Mouse (Mus musculus): ENCODE data around the gene Mmd2. TPM values are rescaled to one million over a fixed set of nuclear protein-coding genes. Genes with fewer than 3 reads are reported as not detected.

Gene Mmd2
- polyA plus RNA-seq, 1 experiment, result not detected

DNA sequence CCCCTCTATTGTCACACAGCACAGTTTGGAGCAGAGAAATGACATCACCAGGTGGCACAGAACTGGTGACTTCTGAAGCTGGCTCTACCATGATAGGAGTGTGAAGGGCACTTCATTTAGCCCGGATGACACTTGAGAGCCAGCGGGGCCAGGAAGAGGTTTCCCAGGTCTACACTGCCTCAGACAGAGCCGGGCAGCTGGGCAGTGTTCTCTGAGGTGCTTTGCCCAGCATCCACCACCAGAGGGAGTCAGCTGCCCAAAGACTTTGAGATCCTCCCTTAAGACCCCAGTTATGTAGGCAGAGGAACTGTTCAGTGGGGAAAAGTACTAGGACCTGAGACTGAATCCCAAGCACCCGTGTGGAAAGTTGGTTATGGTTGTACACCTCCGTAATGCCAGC lies 27.1 kb downstream of the Mmd2 start:
- TF ChIP-seq FLI1 (IDR thresholded peaks at IDR 0.05; ENCODE audit: low read length), result no peak
- no peak for TF ChIP-seq GATA1 (IDR thresholded peaks at IDR 0.05; ENCODE audit: borderline replicate concordance, low read length)
- Histone ChIP-seq H3K4me1 (no peaks in the 10 kb centered on the region), H3K27me3 (replicated peaks) (peaks cover 35% of the 10 kb centered on the region), H3K4me3 (replicated peaks) (no peak overlapping the region), H3K9me3 (peaks cover 18% of the 10 kb centered on the region), H3K36me3 (replicated peaks; ENCODE audit: low read length) (no peaks in the 10 kb centered on the region)

DNA sequence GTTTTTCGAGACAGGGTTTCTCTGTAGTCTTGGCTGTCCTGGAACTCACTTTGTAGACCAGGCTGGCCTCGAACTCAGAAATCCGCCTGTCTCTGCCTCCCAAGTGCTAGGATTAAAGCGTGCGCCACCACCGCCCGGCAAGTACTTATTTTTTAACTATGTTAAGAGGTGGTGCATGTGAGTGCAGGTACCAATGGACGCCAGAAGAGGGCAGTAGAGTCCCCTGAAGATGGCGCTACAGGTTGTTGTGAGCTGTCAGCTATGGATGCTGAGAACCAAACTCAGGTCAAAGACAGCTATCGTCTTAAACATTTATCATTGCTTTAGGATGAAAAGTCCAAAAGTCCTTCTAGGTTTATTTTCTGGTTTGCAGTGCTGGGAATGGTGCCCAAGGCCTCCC lies 30.4 kb downstream of the Mmd2 start:
- TF ChIP-seq FLI1 (IDR thresholded peaks at IDR 0.05; ENCODE audit: low read length) (no peak), GATA1 (IDR thresholded peaks at IDR 0.05; ENCODE audit: borderline replicate concordance, low read length) (no peak)
- Histone ChIP-seq H3K27me3 (replicated peaks) (peaks cover 25% of the 10 kb centered on the region), H3K4me1 (no peaks in the 10 kb centered on the region), H3K36me3 (replicated peaks; ENCODE audit: low read length) (no peaks in the 10 kb centered on the region), H3K4me3 (replicated peaks) (no peak overlapping the region), H3K9me3 (peaks cover 25% of the 10 kb centered on the region)

DNA sequence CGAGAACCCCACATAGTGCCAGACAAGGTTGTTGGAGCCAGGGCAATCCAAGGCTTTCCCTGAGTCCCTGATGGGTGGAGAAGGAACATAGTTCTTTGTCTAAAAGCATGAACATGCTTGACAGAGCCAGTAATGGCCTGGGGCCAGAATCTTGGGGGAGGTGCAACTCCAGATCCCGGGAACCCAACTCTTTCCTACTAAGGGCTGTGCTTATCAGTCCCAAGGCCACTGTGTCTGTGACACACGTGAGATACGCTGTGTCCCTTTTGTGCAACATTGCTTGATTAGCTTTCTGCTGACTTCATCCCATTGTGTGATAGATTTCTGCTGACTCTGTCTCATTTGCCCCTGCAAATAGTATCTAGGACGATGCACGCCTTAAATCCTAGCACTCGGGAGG lies 31.8 kb downstream of the Mmd2 start:
- no peak for TF ChIP-seq GATA1 (IDR thresholded peaks at IDR 0.05; ENCODE audit: borderline replicate concordance, low read length)
- no peak for TF ChIP-seq FLI1 (IDR thresholded peaks at IDR 0.05; ENCODE audit: low read length)
- no peak overlapping the region for H3K4me3 ChIP-seq (replicated peaks)
- H3K27me3 ChIP-seq (replicated peaks), result peaks cover 18% of the 10 kb centered on the region
- H3K4me1 ChIP-seq, result no peaks in the 10 kb centered on the region
- no peaks in the 10 kb centered on the region for H3K36me3 ChIP-seq (replicated peaks; ENCODE audit: low read length)
- peaks cover 32% of the 10 kb centered on the region for H3K9me3 ChIP-seq

DNA sequence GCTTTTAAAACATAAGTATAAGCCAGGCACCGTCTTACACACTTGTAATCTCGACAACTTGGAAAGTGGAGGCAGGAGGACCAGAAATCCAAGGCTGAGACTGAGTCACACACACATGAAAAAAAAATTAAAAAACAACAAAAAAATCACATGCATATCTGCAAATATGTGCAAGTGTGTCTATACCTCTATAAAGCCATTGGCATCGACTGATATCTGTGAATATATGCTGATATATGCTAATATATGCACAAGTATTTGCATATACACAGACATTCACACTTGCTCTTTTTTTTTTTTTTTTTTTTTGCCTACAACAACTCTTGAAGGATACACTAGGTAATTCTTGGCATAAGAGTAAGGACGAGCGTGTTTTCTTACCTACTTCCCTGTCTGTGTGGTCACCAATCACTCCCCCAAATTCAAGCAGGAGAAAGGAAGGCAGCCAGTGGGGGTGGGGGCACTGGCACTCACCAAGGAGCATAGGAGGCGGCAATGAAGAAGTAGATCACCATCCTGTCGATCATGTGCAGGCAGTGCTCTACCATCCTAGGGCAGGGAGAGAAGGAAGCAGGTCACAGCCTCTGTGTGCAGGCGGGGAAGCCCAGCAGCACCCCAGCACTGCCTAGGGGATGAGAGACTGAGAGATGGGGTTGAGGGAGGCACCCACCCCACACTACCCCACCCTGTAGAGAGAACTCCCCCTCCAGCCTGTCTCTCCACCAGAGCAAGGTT lies 34.1 kb downstream of the Mmd2 start:
- no peak for TF ChIP-seq GATA1 (IDR thresholded peaks at IDR 0.05; ENCODE audit: borderline replicate concordance, low read length)
- TF ChIP-seq FLI1 (IDR thresholded peaks at IDR 0.05; ENCODE audit: low read length), result no peak
- H3K4me3 ChIP-seq (replicated peaks), result peak overlapping the region; percentile 44
- H3K9me3 ChIP-seq, result peaks cover 34% of the 10 kb centered on the region
- H3K36me3 ChIP-seq (replicated peaks; ENCODE audit: low read length), result no peaks in the 10 kb centered on the region
- peaks cover 7% of the 10 kb centered on the region for H3K27me3 ChIP-seq (replicated peaks)
- no peaks in the 10 kb centered on the region for H3K4me1 ChIP-seq

DNA sequence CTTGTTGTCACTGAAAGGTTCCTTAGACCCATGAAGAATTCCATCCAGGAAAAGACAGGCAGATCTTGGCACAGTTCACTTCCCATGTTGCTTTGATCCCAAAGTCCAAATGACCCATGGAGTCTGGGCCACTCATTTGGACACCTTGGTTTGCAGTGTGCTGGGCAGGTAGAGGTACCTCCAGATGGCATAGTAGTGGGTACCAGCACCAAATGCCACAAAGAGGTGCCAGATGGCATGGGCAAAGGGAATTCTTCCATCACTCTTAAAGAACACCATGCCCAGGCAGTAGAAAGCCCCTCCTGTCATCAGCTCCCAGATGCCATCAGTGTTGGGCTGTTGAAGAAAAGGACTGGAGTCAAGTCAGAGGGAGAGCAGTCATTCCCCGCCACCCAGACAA lies 44.0 kb downstream of the Mmd2 start:
- H3K36me3 ChIP-seq (replicated peaks; ENCODE audit: low read length), result no peaks in the 10 kb centered on the region
- H3K4me1 ChIP-seq, result no peaks in the 10 kb centered on the region
- peaks cover 35% of the 10 kb centered on the region for H3K9me3 ChIP-seq
- no peak overlapping the region for H3K4me3 ChIP-seq (replicated peaks)
- H3K27me3 ChIP-seq (replicated peaks), result peaks cover 24% of the 10 kb centered on the region
- TF ChIP-seq FLI1 (IDR thresholded peaks at IDR 0.05; ENCODE audit: low read length), result no peak
- TF ChIP-seq GATA1 (IDR thresholded peaks at IDR 0.05; ENCODE audit: borderline replicate concordance, low read length), result no peak

DNA sequence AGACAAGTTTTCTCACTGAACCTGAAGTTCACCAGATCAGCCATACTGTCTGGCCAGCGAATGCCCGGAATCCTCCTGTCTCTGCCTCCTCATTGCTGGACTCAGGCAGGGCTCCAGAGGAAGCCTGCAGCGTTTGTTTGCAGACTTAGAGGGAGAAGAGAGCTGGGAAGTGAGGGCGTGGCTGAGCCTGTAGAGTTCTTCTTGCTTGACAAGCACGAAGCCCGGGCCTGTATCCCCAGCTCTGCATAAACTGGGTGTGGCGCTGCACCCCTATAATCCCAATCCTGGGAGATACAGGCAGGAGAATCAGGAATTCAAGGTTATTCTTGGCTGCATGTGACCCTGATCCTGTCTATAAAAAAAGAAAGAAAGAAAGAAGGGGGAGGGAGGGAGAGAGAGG lies 48.3 kb downstream of the Mmd2 start:
- H3K36me3 ChIP-seq (replicated peaks; ENCODE audit: low read length), result no peaks in the 10 kb centered on the region
- TF ChIP-seq GATA1 (IDR thresholded peaks at IDR 0.05; ENCODE audit: borderline replicate concordance, low read length) (no peak), FLI1 (IDR thresholded peaks at IDR 0.05; ENCODE audit: low read length) (no peak)
- 0 out of 2 replicates have a peak, but pooled peaks cover 5% of the 10 kb centered on the region for H3K4me1 ChIP-seq
- peaks cover 16% of the 10 kb centered on the region for H3K27me3 ChIP-seq (replicated peaks)
- no peaks in the 10 kb centered on the region for H3K9me3 ChIP-seq
- no peak overlapping the region for H3K4me3 ChIP-seq (replicated peaks)

DNA sequence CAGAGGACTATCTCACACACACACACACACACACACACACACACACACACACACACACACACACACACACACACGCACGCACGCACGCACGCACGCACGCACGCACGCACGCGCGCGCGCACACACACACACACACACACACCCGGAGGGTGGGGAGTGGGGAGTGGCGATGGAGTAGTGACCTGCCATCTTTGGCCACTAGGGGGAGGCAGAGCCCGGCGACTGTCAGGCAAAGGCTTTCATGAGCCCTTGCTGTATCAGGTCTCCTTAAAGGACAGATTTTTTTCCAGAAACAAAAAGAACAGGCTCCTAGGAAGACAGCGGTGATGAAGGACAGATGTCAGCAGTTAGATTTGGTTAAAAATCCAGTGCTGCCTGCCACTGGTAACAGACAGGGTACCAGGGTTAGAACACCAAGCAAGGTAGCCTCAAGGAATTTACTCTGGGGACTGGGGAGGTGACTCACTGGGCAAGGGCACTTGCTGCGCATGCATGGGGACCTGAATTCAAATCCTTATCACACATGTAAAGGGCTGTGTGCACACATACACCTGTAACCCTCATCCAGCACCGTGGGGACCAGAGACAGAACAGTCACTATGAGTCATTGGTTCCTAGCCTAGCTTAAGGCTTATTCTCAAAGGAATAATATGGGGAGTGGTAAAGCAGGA lies 51.1 kb downstream of the Mmd2 start:
- Histone ChIP-seq H3K9me3 (no peaks in the 10 kb centered on the region), H3K36me3 (replicated peaks; ENCODE audit: low read length) (no peaks in the 10 kb centered on the region), H3K4me3 (replicated peaks) (peak overlapping the region; percentile 62), H3K4me1 (0 out of 2 replicates have a peak, but pooled peaks cover 5% of the 10 kb centered on the region), H3K27me3 (replicated peaks) (peaks cover 22% of the 10 kb centered on the region)
- TF ChIP-seq GATA1 (IDR thresholded peaks at IDR 0.05; ENCODE audit: borderline replicate concordance, low read length) (no peak), FLI1 (IDR thresholded peaks at IDR 0.05; ENCODE audit: low read length) (no peak)

DNA sequence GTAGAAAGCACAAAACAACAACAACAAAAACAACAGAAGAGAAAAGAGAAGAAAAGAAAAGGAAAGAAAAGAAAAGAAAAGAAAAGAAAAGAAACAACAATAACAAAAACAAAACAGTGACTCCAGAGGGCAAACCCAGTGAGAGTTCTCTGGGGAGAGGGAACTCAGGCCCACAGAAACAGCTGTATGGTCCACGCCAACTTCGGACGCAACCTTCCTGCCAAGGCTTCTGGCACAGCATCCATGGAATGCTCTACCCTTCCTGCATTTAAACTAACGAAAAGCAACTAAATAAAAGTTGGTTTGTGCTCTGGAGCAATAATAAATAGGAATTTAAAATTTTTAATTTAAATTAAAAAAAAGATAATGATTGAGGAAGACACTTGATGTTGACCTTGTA lies 51.9 kb downstream of the Mmd2 start:
- TF ChIP-seq GATA1 (IDR thresholded peaks at IDR 0.05; ENCODE audit: borderline replicate concordance, low read length) (no peak), FLI1 (IDR thresholded peaks at IDR 0.05; ENCODE audit: low read length) (no peak)
- Histone ChIP-seq H3K36me3 (replicated peaks; ENCODE audit: low read length) (no peaks in the 10 kb centered on the region), H3K4me3 (replicated peaks) (no peak overlapping the region), H3K27me3 (replicated peaks) (peaks cover 22% of the 10 kb centered on the region), H3K9me3 (0 out of 2 replicates have a peak, but pooled peaks cover 2% of the 10 kb centered on the region), H3K4me1 (0 out of 2 replicates have a peak, but pooled peaks cover 5% of the 10 kb centered on the region)

DNA sequence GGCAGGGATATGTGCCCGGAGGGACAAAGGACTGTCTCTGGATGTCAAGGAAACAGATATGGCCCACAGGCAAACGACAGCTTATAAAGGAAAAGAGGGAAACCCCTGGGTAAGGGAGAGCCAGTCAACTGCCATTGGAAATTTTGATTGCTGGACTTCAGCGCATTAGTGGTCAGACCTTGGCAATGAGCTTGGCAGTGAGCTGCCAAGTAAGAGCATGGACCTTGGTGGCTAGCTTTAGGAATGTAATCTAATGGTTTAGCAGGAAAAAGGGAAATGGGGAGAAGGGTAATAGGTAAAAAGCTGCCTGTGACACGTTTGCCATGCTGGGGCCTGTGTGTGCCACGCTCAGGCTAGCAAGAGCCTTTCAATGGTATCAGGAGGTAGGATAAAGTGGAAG lies 52.7 kb downstream of the Mmd2 start:
- peaks cover 22% of the 10 kb centered on the region for H3K27me3 ChIP-seq (replicated peaks)
- TF ChIP-seq GATA1 (IDR thresholded peaks at IDR 0.05; ENCODE audit: borderline replicate concordance, low read length) (no peak), FLI1 (IDR thresholded peaks at IDR 0.05; ENCODE audit: low read length) (no peak)
- H3K4me3 ChIP-seq (replicated peaks), result no peak overlapping the region
- H3K9me3 ChIP-seq, result 0 out of 2 replicates have a peak, but pooled peaks cover 2% of the 10 kb centered on the region
- no peaks in the 10 kb centered on the region for H3K36me3 ChIP-seq (replicated peaks; ENCODE audit: low read length)
- H3K4me1 ChIP-seq, result peaks cover 8% of the 10 kb centered on the region

Measured in megakaryocyte, embryonic 14.5 days (primary cell).